Mouse (Mus musculus): ENCODE measurements around the gene Prss41. TPM values are rescaled to one million over a fixed set of nuclear protein-coding genes. Genes with fewer than 3 reads are reported as not detected.
A peak's percentile ranks its signal among the peaks of the same experiment; 100 is the strongest.

Gene Prss41
- polyA plus RNA-seq, 1 experiment from 2014 or later, result 1.6 TPM

DNA sequence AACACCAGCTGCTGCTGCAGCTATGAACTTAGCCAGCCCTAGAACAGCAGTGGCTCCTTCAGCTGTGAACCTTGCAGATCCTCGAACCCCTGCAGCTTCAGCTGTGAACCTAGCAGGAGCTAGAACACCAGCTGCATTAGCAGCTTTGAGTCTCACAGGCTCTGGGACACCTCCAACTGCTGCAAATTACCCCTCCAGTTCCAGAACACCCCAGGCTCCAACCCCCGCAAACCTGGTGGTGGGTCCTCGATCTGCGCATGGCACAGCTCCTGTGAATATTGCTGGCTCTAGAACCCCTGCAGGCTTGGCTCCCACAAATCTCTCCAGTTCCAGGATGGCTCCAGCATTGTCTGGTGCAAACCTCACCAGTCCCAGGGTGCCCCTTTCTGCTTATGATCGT, 23.2 kb downstream of the Prss41 start:
- no peaks in the 10 kb centered on the region for H3K27me3 ChIP-seq (ENCODE audit: control insufficient read depth, insufficient read depth, low read length)
- 93% methylated on average over 5 of the region's 5 CpGs for WGBS
- no peak for ATAC-seq (ENCODE audit: low FRiP score)

DNA sequence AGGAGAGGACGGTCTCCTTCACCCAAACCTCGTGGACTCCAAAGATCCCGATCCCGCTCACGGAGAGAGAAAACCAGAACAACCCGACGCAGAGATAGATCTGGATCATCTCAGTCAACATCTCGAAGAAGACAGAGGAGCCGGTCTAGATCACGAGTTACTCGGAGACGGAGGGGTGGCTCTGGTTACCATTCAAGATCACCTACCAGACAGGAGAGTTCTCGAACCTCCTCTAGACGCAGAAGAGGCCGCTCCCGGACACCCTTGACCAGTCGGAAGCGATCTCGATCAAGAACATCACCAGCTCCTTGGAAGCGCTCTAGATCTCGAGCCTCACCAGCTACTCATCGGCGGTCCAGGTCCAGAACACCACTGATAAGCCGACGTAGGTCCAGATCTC, 24.7 kb downstream of the Prss41 start:
- Histone ChIP-seq H3K9ac (ENCODE audit: low read depth, low read length) (no peak overlapping the region), H3K4me2 (replicated peaks; ENCODE audit: low read depth, low read length) (no peak overlapping the region), H3K27ac (ENCODE audit: low read depth, low read length) (no peak overlapping the region), H3K4me1 (replicated peaks; ENCODE audit: control insufficient read depth, insufficient read depth, low read length) (no peaks in the 10 kb centered on the region), H3K4me3 (ENCODE audit: low read depth, low read length) (no peak overlapping the region), H3K36me3 (ENCODE audit: control insufficient read depth, insufficient read depth, low read length) (peaks cover 82% of the 10 kb centered on the region), H3K27me3 (ENCODE audit: control insufficient read depth, insufficient read depth, low read length) (no peaks in the 10 kb centered on the region), H3K9me3 (ENCODE audit: control insufficient read depth, low read length) (no peaks in the 10 kb centered on the region)
- DNase-seq (ENCODE audit: low spot score) (no peak), ATAC-seq (ENCODE audit: low FRiP score) (no peak)
- WGBS, result 99% methylated on average over 25 of the region's 25 CpGs

More for the DNA sequence above, 23.2 kb downstream of the Prss41 start:
- Histone ChIP-seq H3K4me2 (replicated peaks; ENCODE audit: low read depth, low read length) (no peak overlapping the region), H3K36me3 (ENCODE audit: control insufficient read depth, insufficient read depth, low read length) (peaks cover 76% of the 10 kb centered on the region), H3K9me3 (ENCODE audit: control insufficient read depth, low read length) (no peaks in the 10 kb centered on the region), H3K4me1 (replicated peaks; ENCODE audit: control insufficient read depth, insufficient read depth, low read length) (no peaks in the 10 kb centered on the region), H3K4me3 (ENCODE audit: low read depth, low read length) (no peak overlapping the region), H3K9ac (ENCODE audit: low read depth, low read length) (no peak overlapping the region), H3K27ac (ENCODE audit: low read depth, low read length) (no peak overlapping the region)
- no peak for DNase-seq (ENCODE audit: low spot score)

DNA sequence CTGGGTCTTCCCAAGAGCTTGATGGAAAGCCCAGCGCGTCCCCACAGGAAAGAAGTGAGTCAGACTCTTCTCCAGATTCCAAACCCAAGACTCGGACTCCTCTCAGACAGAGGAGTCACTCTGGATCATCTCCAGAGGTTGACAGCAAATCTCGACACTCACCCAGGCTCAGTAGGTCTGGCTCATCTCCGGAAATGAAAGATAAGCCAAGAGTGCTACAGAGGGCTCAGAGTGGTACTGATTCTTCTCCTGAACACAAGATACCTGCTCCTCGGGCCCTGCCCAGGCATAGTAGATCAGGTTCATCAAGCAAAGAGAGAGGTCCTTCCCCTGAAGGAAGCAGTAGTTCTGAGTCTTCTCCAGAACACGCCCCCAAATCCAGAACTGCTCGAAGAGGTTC, 25.4 kb downstream of the Prss41 start:
- ATAC-seq (ENCODE audit: low FRiP score) (no peak), DNase-seq (ENCODE audit: low spot score) (no peak)
- Histone ChIP-seq H3K9ac (ENCODE audit: low read depth, low read length) (no peak overlapping the region), H3K4me3 (ENCODE audit: low read depth, low read length) (no peak overlapping the region), H3K27me3 (ENCODE audit: control insufficient read depth, insufficient read depth, low read length) (no peaks in the 10 kb centered on the region), H3K9me3 (ENCODE audit: control insufficient read depth, low read length) (no peaks in the 10 kb centered on the region), H3K4me2 (replicated peaks; ENCODE audit: low read depth, low read length) (no peak overlapping the region), H3K27ac (ENCODE audit: low read depth, low read length) (no peak overlapping the region), H3K4me1 (replicated peaks; ENCODE audit: control insufficient read depth, insufficient read depth, low read length) (no peaks in the 10 kb centered on the region), H3K36me3 (ENCODE audit: control insufficient read depth, insufficient read depth, low read length) (peaks cover 83% of the 10 kb centered on the region)
- 96% methylated on average over 8 of the region's 8 CpGs for WGBS

DNA sequence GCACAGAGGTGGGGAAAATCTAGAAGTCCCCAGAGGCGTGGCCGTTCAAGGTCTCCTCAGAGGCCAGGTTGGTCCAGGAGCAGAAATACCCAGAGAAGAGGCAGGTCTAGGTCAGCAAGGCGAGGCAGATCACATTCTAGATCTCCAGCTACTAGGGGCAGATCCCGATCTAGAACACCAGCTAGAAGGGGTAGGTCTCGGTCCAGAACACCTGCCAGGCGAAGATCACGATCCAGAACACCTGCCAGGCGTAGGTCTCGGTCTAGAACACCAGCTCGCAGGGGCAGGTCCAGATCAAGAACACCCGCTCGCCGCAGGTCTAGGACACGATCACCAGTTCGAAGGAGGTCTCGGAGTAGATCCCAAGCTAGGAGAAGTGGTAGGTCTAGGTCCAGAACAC, 28.3 kb downstream of the Prss41 start:
- WGBS, result 97% methylated on average over 16 of the region's 16 CpGs
- H3K4me2 ChIP-seq (replicated peaks; ENCODE audit: low read depth, low read length), result no peak overlapping the region
- H3K27ac ChIP-seq (ENCODE audit: low read depth, low read length), result no peak overlapping the region
- H3K27me3 ChIP-seq (ENCODE audit: control insufficient read depth, insufficient read depth, low read length), result no peaks in the 10 kb centered on the region
- H3K9me3 ChIP-seq (ENCODE audit: control insufficient read depth, low read length), result no peaks in the 10 kb centered on the region
- H3K36me3 ChIP-seq (ENCODE audit: control insufficient read depth, insufficient read depth, low read length), result peaks cover 74% of the 10 kb centered on the region
- no peak overlapping the region for H3K9ac ChIP-seq (ENCODE audit: low read depth, low read length)
- ATAC-seq (ENCODE audit: low FRiP score), result no peak
- no peaks in the 10 kb centered on the region for H3K4me1 ChIP-seq (replicated peaks; ENCODE audit: control insufficient read depth, insufficient read depth, low read length)
- no peak overlapping the region for H3K4me3 ChIP-seq (ENCODE audit: low read depth, low read length)
- no peak for DNase-seq (ENCODE audit: low spot score)

DNA sequence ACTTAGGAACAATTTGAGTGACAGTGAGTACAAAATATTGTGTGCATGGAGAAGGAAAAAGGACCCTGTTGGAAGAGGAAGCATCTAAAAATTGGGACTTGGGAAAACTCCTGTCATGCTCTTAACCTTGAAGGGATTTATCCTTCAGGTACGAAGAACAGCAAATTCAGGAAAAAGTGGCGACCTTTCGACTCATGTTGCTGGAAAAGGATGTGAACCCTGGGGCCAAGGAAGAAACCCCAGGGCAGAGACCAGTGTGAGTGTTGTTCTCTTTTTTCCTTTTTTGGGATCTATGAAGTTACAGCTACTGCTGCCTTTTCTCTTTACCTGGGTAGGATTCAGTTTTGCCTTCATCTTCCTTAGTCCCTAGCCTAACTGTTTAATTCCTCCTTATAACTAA, 36.1 kb downstream of the Prss41 start:
- no peaks in the 10 kb centered on the region for H3K27me3 ChIP-seq (ENCODE audit: control insufficient read depth, insufficient read depth, low read length)
- DNase-seq (ENCODE audit: low spot score), result no peak
- no peaks in the 10 kb centered on the region for H3K4me1 ChIP-seq (replicated peaks; ENCODE audit: control insufficient read depth, insufficient read depth, low read length)
- H3K36me3 ChIP-seq (ENCODE audit: control insufficient read depth, insufficient read depth, low read length), result peaks cover 22% of the 10 kb centered on the region
- no peak overlapping the region for H3K4me2 ChIP-seq (replicated peaks; ENCODE audit: low read depth, low read length)
- H3K9me3 ChIP-seq (ENCODE audit: control insufficient read depth, low read length), result no peaks in the 10 kb centered on the region
- WGBS, result 93% methylated on average over 3 of the region's 3 CpGs
- no peak overlapping the region for H3K4me3 ChIP-seq (ENCODE audit: low read depth, low read length)
- H3K9ac ChIP-seq (ENCODE audit: low read depth, low read length), result no peak overlapping the region
- no peak for ATAC-seq (ENCODE audit: low FRiP score)
- H3K27ac ChIP-seq (ENCODE audit: low read depth, low read length), result no peak overlapping the region

DNA sequence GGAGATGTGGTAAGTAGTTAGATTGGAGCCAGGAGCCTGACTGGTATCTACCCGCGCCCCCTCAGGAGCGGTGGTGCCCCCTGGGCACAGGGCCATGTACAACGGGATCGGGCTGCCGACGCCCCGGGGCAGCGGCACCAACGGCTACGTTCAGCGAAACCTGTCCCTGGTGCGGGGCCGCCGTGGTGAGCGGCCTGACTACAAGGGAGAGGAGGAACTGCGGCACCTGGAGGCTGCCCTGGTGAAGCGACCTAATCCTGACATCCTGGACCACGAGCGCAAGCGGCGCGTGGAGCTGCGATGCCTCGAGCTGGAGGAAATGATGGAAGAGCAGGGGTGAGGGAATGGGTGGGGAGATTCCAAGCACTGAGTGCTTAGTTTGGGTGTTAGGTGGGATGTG, 37.1 kb downstream of the Prss41 start:
- H3K9me3 ChIP-seq (ENCODE audit: control insufficient read depth, low read length), result no peaks in the 10 kb centered on the region
- WGBS, result 87% methylated on average over 25 of the region's 25 CpGs
- H3K4me2 ChIP-seq (replicated peaks; ENCODE audit: low read depth, low read length), result no peak overlapping the region
- no peak overlapping the region for H3K27ac ChIP-seq (ENCODE audit: low read depth, low read length)
- no peaks in the 10 kb centered on the region for H3K27me3 ChIP-seq (ENCODE audit: control insufficient read depth, insufficient read depth, low read length)
- ATAC-seq (ENCODE audit: low FRiP score), result no peak
- H3K4me1 ChIP-seq (replicated peaks; ENCODE audit: control insufficient read depth, insufficient read depth, low read length), result no peaks in the 10 kb centered on the region
- DNase-seq (ENCODE audit: low spot score), result no peak
- H3K9ac ChIP-seq (ENCODE audit: low read depth, low read length), result no peak overlapping the region
- peaks cover 16% of the 10 kb centered on the region for H3K36me3 ChIP-seq (ENCODE audit: control insufficient read depth, insufficient read depth, low read length)
- H3K4me3 ChIP-seq (ENCODE audit: low read depth, low read length), result no peak overlapping the region

DNA sequence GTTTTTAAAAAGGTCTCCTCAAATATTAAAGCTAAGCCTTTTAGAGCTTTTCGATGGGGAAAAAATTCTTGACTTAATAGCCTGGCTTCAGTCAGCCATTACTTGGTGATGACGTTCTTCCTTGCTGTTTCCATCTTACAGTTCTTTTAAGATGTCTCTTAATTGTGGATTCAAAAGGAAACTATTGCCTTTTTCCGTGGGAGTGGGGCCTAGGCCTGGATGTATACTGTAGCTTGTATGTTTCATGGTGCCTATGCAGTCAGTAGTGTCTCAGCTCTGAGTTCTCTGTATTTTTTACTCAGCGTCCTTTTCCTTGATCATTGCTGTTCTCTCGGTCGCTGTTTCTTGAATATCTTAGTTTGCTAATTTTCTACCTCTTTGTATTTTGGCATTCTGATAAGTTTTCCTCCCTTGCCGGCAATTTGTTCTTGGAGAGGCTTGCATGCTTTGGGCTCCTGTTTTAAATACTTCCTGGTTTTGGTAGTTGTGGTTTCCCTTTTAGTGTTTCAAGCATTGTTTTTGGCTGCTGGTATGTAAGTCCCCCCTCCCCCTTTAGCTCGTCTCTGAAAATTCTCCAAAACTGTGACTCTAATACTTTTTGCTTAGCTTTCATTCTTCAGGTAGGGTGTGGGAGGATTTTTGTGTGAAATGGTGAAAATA, 39.4 kb downstream of the Prss41 start:
- DNase-seq (ENCODE audit: low spot score) (no peak), ATAC-seq (ENCODE audit: low FRiP score) (no peak)
- 0 out of 2 replicates have a peak, but pooled peaks cover 2% of the 10 kb centered on the region for H3K36me3 ChIP-seq (ENCODE audit: control insufficient read depth, insufficient read depth, low read length)
- no peaks in the 10 kb centered on the region for H3K27me3 ChIP-seq (ENCODE audit: control insufficient read depth, insufficient read depth, low read length)
- WGBS, result 12% methylated on average over 8 of the region's 8 CpGs
- peak overlapping the region; percentile 100 for H3K4me3 ChIP-seq (ENCODE audit: low read depth, low read length)
- no peak overlapping the region for H3K27ac ChIP-seq (ENCODE audit: low read depth, low read length)
- peak overlapping the region; percentile 95 for H3K9ac ChIP-seq (ENCODE audit: low read depth, low read length)
- peak overlapping the region; percentile 68 for H3K4me2 ChIP-seq (replicated peaks; ENCODE audit: low read depth, low read length)
- H3K4me1 ChIP-seq (replicated peaks; ENCODE audit: control insufficient read depth, insufficient read depth, low read length), result no peaks in the 10 kb centered on the region
- no peaks in the 10 kb centered on the region for H3K9me3 ChIP-seq (ENCODE audit: control insufficient read depth, low read length)

DNA sequence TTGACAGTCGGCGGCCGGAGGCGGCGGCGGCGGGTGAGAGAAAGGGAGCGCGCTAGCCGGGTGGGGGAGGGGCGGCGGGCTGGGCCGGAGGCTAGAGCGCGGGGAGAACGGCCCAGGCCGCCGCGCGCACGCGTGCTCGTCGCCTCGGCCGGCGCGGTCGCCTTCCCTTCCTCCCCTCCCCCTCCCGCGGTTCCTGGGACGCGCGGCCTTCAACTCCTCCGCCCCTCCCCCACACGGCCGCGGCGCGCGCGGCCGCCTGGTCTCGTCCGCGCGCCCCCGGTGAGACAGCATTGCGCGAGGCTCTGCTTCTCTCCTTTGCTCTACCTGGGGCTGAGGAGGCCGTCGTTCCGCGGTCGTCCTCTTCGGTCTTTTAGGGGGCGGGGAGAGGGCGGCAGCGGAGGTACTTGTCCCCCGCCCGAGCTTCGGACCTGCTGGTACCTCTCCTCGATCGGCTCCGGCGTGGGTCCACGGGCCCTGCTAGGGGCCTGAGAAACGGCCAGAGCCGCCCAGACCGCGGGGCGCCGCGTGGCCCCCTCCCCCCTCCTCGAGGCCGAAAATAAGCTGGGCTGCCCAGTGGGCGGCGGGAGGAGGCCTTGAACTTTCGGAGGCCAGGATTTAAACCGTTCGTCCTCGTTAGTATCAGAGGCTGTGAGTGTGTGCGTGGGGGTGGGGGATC, 40.5 kb downstream of the Prss41 start:
- Histone ChIP-seq H3K27ac (ENCODE audit: low read depth, low read length) (peak overlapping the region; percentile 96), H3K4me1 (replicated peaks; ENCODE audit: control insufficient read depth, insufficient read depth, low read length) (no peaks in the 10 kb centered on the region), H3K9me3 (ENCODE audit: control insufficient read depth, low read length) (no peaks in the 10 kb centered on the region), H3K9ac (ENCODE audit: low read depth, low read length) (peak overlapping the region; percentile 95), H3K4me3 (ENCODE audit: low read depth, low read length) (peak overlapping the region; percentile 100), H3K27me3 (ENCODE audit: control insufficient read depth, insufficient read depth, low read length) (no peaks in the 10 kb centered on the region), H3K36me3 (ENCODE audit: control insufficient read depth, insufficient read depth, low read length) (no peaks in the 10 kb centered on the region), H3K4me2 (replicated peaks; ENCODE audit: low read depth, low read length) (peak overlapping the region; percentile 68)
- ATAC-seq (ENCODE audit: low FRiP score), result peak; percentile 78
- whole genome bisulfite sequencing, result 0% methylated on average over 69 of the region's 83 CpGs
- peak; percentile 94 for DNase-seq (ENCODE audit: low spot score)

All from hindbrain, embryonic 11.5 days (tissue).